Mouse (Mus musculus) kidney, adult 2 months (tissue): ENCODE measurements around the gene Abtb2. TPM values are rescaled to one million over a fixed set of nuclear protein-coding genes. Genes with fewer than 3 reads are reported as not detected.

Experiments
- DNase-seq: peaks from one replicate; pipeline ENCODE4 v3.0.0; 2021
- H3K27ac ChIP-seq: fragments of 200-500 bp; 2 replicates; pipeline ENCODE4 v1.5.1; 2012; ENCODE audit warnings: low read depth, low read length, control low read depth, inconsistent platforms; ENCODE audit not compliant: insufficient read depth
- H3K27me3 ChIP-seq: fragments of 200-500 bp; replicated peaks from 2 replicates; pipeline ENCODE4 v1.6.1; 2012; ENCODE audit warnings: mild to moderate bottlenecking, moderate library complexity, low read length, inconsistent platforms; ENCODE audit not compliant: control insufficient read depth, insufficient read depth
- H3K36me3 ChIP-seq: fragments of 200-500 bp; 2 replicates; pipeline ENCODE4 v1.6.1; 2012; ENCODE audit warnings: mild to moderate bottlenecking, moderate library complexity, low read length, inconsistent platforms; ENCODE audit not compliant: control insufficient read depth, insufficient read depth
- H3K4me1 ChIP-seq: fragments of 200-500 bp; 2 replicates; pipeline ENCODE4 v1.6.1; 2011; ENCODE audit warnings: low read length; ENCODE audit not compliant: control insufficient read depth, insufficient read depth
- H3K4me3 ChIP-seq: fragments of 200-500 bp; 2 replicates; pipeline ENCODE4 v1.5.1; 2011; ENCODE audit warnings: mild to moderate bottlenecking, low read depth, low read length, control low read depth; ENCODE audit not compliant: insufficient read depth
- CTCF ChIP-seq: fragments of 200-500 bp; conservative IDR thresholded peaks from 2 replicates; pipeline ENCODE4 v1.5.1; 2011; ENCODE audit warnings: low read depth, mild to moderate bottlenecking, control low read depth, low read length, moderate library complexity, mixed read lengths; ENCODE audit not compliant: insufficient read depth, insufficient read length
- POLR2A ChIP-seq: fragments of 200-500 bp; IDR thresholded peaks from one replicate; pipeline ENCODE4 v1.6.1; 2011; ENCODE audit warnings: low read depth, low read length, control low read depth
- WGBS: fragments of 180-500 bp; shearing (Covaris S2); methylation state at CpG from one replicate; pipeline ENCODE4 v1.1.7; 2018; 5-methylcytosine and 5-hydroxymethylcytosine counted together
- polyA plus RNA-seq: library from polyadenylated mRNA; depleted of rRNA; stranded (reverse); fragments of >200 nt; gene quantifications from 2 replicates; pipeline ENCODE4 v1.2.3, GENCODE M21; 2012; rRNA removed

Abtb2 gene
- polyA plus RNA-seq, 1 experiment = 11.6 TPM

GRCm38 (mm10) chr2:103762492-103762891 lies 196.4 kb downstream of the Abtb2 start:
- Histone ChIP-seq H3K36me3 (peaks cover 7% of the 10 kb centered on the region), H3K4me1 (0 out of 2 replicates have a peak, but pooled peaks cover 2% of the 10 kb centered on the region), H3K4me3 (no peak overlapping the region), H3K27me3 (no peaks in the 10 kb centered on the region), H3K27ac (no peak overlapping the region)
- DNase-seq = no peak
- WGBS = 70% methylated on average over 1 of the region's 1 CpGs
- no peak for TF ChIP-seq POLR2A
- no peak for TF ChIP-seq CTCF

Other genes with a start within 250 kb of the Abtb2 start
- gene Elf5, start 154.6 kb upstream of the Abtb2 start, polyA plus RNA-seq = 7.8 and 10.5 TPM in 2 replicates
- 522 and 607 TPM in 2 replicates for gene Cat, start 81.2 kb upstream of the Abtb2 start, polyA plus RNA-seq
- gene Nat10, start 195.0 kb downstream of the Abtb2 start, polyA plus RNA-seq = 23.8 and 29.6 TPM in 2 replicates
- gene Caprin1, start 231.3 kb downstream of the Abtb2 start, polyA plus RNA-seq = 100 and 120 TPM in 2 replicates